Mouse (Mus musculus) forebrain, postnatal 0 days (tissue): ENCODE results near the gene Piezo1. TPM values are rescaled to one million over a fixed set of nuclear protein-coding genes. Genes with fewer than 3 reads are reported as not detected.
A peak's percentile ranks its signal among the peaks of the same experiment; 100 is the strongest.

ENCODE experiments used
- ATAC-seq: fragments of 200-750 bp; cut with Nextera tagmentation; 2 replicates; pipeline ENCODE4 v1.8.0; 2017; ENCODE audit warnings: mild to moderate bottlenecking, moderate library complexity
- DNase-seq: peaks from one replicate; pipeline ENCODE4 v3.0.0-alpha.2; 2015
- H3K27ac ChIP-seq: fragments of 300-500 bp; sonication (generic); 2 replicates; pipeline ENCODE4 v1.5.1; 2014; ENCODE audit warnings: low read depth, mild to moderate bottlenecking, antibody characterized with exemption, low read length, moderate library complexity, mixed read lengths
- H3K27me3 ChIP-seq: fragments of 300-500 bp; sonication (generic); 2 replicates; pipeline ENCODE4 v1.6.1; 2014; ENCODE audit warnings: mild to moderate bottlenecking, low read length, mixed read lengths; ENCODE audit not compliant: insufficient read depth
- H3K36me3 ChIP-seq: fragments of 300-500 bp; sonication (generic); 2 replicates; pipeline ENCODE4 v1.6.1; 2014; ENCODE audit warnings: mild to moderate bottlenecking, moderate library complexity; ENCODE audit not compliant: insufficient read depth
- H3K4me1 ChIP-seq: fragments of 300-500 bp; sonication (generic); 2 replicates; pipeline ENCODE4 v1.6.1; 2014; ENCODE audit warnings: antibody characterized with exemption; ENCODE audit not compliant: insufficient read depth
- H3K4me2 ChIP-seq: fragments of 300-500 bp; sonication (generic); 2 replicates; pipeline ENCODE4 v1.6.1; 2014; ENCODE audit warnings: low read depth, mild to moderate bottlenecking, moderate library complexity
- H3K4me3 ChIP-seq: fragments of 300-500 bp; sonication (generic); 2 replicates; pipeline ENCODE4 v1.5.1; 2014; ENCODE audit warnings: low read depth, low read length, mixed read lengths
- H3K9ac ChIP-seq: fragments of 300-500 bp; sonication (generic); 2 replicates; pipeline ENCODE4 v1.6.1; 2014; ENCODE audit warnings: mild to moderate bottlenecking
- H3K9me3 ChIP-seq: fragments of 300-500 bp; sonication (generic); 2 replicates; pipeline ENCODE4 v1.6.1; 2016; ENCODE audit warnings: low read length
- CTCF ChIP-seq: sonication (generic); IDR thresholded peaks from 2 replicates; pipeline ENCODE4 v1.5.1; 2016; ENCODE audit warnings: antibody characterized with exemption, control low read depth, low read depth
- WGBS: fragments of 180-500 bp; shearing (Covaris S2); extraction: QIAGEN DNeasy Blood & Tissue Kit; methylation state at CpG from one replicate; pipeline ENCODE4 v1.1.7; 2014; 5-methylcytosine and 5-hydroxymethylcytosine counted together
- polyA plus RNA-seq: library from polyadenylated mRNA; unstranded; fragments of >200 nt; fragmentation: Nextera tagmentation; extraction: Ambion mirVana; gene quantifications from 2 replicates; pipeline ENCODE4 v1.2.1, GENCODE M21; 2015
- total RNA-seq: library from RNA; depleted of rRNA; stranded (reverse); fragments of >200 nt; gene quantifications from 2 replicates; pipeline ENCODE4 v1.2.3, GENCODE M21; 2014; rRNA removed

Gene Piezo1
- total RNA-seq: 11.6 and 15.1 TPM in 2 replicates
- 1.2 and 1.4 TPM in 2 replicates for polyA plus RNA-seq

DNA sequence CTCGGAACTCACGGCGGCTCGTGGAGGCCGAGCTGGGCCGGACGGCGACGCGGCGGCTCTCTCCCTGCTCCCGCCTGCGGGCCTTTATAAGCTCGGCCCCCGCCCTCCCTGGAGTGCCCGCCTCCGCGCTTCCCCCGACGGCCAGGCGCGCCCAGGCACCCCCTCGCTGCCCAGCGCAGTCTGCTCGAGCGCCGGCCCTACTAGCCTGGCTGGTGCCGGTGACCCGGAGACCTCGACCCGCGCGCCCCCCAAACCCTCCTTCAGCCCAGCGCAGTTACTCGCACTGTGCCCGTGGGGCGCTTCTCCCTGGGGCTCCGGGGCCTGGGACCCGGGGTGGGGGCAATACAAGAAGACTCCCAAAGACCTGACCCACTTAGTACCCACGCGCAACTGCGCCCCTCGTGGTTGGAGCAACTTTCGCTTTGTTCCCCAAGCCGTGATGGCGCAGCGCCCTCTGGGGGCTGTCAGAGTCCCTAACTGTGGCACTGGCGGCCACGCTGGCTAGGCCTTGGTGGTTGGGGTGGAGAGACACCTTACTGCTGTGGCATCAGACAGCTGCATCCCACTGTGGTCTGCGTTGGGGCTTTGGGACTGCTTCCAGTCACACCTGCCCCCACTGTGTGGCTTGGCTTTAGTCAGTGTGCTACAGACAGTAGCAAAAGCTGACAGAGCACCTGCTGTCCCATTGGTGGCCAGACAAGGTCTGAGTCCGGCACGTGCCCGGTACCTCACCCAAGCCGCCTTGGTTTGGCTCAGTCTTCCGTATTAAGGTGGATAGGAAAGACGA, at the start of gene Piezo1:
Gene Piezo1, minus strand, starts transcription at position 65 of the 787 bp plus-strand sequence.
- peak; percentile 93 for TF ChIP-seq CTCF
- Histone ChIP-seq H3K9me3 (no peaks in the 10 kb centered on the region), H3K36me3 (no peaks in the 10 kb centered on the region), H3K9ac (peak within 1 kb of the TSS; percentile 56), H3K27ac (peak within 1 kb of the TSS; percentile 15; the same call in 1 of the 2 replicates), H3K27me3 (peaks cover 15% of the 10 kb centered on the region), H3K4me3 (peak within 1 kb of the TSS; percentile 54), H3K4me1 (no peaks in the 10 kb centered on the region), H3K4me2 (peak within 1 kb of the TSS; percentile 88)
- DNase-seq (peak; percentile 71), ATAC-seq (peak; percentile 55)
- 12% methylated on average over 56 of the region's 56 CpGs for WGBS

DNA sequence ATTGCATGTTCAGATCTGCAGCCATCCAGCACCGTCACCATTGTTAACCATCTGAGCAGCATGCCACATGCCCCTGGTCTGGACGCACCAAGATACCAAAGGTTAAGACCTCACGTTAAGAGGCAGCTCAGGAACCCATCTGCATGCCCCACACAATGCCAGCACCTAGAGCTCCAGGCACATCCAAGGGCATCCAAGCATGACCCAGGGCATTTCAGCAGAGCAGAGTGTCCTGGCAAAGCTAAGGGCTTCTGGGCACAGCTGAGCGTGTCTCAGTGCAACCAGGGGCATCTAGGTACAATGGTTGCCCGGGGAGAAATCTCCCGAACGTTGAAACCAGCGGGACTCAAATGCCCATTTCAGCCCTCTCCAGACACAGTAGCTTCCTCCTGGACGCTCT, 49.5 kb upstream of the Piezo1 start:
- ATAC-seq: no peak
- no peaks in the 10 kb centered on the region for H3K27me3 ChIP-seq
- no peak overlapping the region for H3K4me2 ChIP-seq
- no peak overlapping the region for H3K9ac ChIP-seq
- H3K4me1 ChIP-seq: no peaks in the 10 kb centered on the region
- no peak overlapping the region for H3K4me3 ChIP-seq
- H3K27ac ChIP-seq: no peak overlapping the region
- no peak for TF ChIP-seq CTCF
- no peaks in the 10 kb centered on the region for H3K36me3 ChIP-seq
- no peak for DNase-seq
- no peaks in the 10 kb centered on the region for H3K9me3 ChIP-seq
- 89% methylated on average over 9 of the region's 9 CpGs for WGBS

DNA sequence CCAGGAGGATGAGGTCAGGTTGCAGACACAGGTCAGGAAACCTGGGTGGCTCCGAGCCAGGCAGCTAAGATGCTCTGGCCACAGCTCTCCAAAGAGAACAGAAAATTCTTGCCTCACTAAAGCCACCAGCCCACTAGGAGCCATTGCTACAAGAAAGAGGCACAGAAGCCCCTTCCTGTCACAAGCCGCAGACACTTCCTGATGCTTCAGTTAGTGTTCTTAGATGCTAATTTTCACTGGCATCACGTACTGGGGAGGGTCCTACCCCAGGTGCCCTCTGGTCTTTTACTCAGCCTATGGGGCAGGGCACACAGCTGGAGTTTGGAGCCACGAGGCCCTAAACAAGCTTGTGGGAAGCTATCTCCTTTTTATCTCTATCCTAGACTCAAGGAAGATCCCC, 44.9 kb upstream of the Piezo1 start:
- Histone ChIP-seq H3K4me3 (no peak overlapping the region), H3K27ac (no peak overlapping the region), H3K4me2 (no peak overlapping the region), H3K4me1 (no peaks in the 10 kb centered on the region), H3K36me3 (no peaks in the 10 kb centered on the region), H3K9me3 (no peaks in the 10 kb centered on the region), H3K9ac (no peak overlapping the region), H3K27me3 (no peaks in the 10 kb centered on the region)
- 56% methylated on average over 4 of the region's 4 CpGs for WGBS
- ATAC-seq (no peak), DNase-seq (no peak)
- no peak for TF ChIP-seq CTCF

- H3K9ac ChIP-seq: no peak overlapping the region; the same call in 1 of the 2 replicates
- 85% methylated on average over 19 of the region's 19 CpGs for WGBS
- DNase-seq (peak; percentile 20), ATAC-seq (peak; percentile 76; the same call in 1 of the 2 replicates)
- no peak for TF ChIP-seq CTCF
- H3K27ac ChIP-seq: peak overlapping the region; percentile 35
- H3K4me1 ChIP-seq: no peaks in the 10 kb centered on the region
- H3K4me3 ChIP-seq: no peak overlapping the region
- no peaks in the 10 kb centered on the region for H3K9me3 ChIP-seq
- no peaks in the 10 kb centered on the region for H3K36me3 ChIP-seq
- H3K4me2 ChIP-seq: no peak overlapping the region
- H3K27me3 ChIP-seq: no peaks in the 10 kb centered on the region
These were observed 42.8 kb upstream of the Piezo1 start for GRCm38 (mm10) chr8:122593783-122594507.

GRCm38 (mm10) chr8:122593240-122593639, 42.1 kb upstream of the Piezo1 start:
- ATAC-seq: no peak
- peak overlapping the region; percentile 35; the same call in 1 of the 2 replicates for H3K27ac ChIP-seq
- H3K4me2 ChIP-seq: no peak overlapping the region
- H3K4me3 ChIP-seq: no peak overlapping the region
- no peaks in the 10 kb centered on the region for H3K9me3 ChIP-seq
- TF ChIP-seq CTCF: no peak
- WGBS: 80% methylated on average over 12 of the region's 12 CpGs
- no peak for DNase-seq
- no peaks in the 10 kb centered on the region for H3K36me3 ChIP-seq
- no peaks in the 10 kb centered on the region for H3K27me3 ChIP-seq
- no peaks in the 10 kb centered on the region for H3K4me1 ChIP-seq
- no peak overlapping the region for H3K9ac ChIP-seq

DNA sequence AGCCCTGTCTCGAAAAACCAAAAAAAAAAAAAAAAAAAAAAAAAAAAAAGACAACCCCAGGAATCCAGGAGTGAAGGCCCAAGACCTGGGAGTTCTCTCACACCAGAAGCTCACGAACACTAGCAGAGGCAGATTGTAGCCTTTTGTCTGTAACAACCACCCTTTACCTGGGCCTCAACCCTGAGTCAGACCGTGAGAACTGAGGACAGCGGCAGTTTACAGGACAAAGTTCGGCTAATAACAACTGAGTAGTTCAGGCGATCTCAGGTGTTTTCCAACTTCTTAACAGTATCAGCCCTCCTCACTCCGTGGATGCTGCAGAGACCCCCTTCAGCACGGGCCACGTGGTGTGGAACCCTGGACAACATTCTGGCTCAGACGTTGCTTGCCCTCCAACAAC, 35.6 kb upstream of the Piezo1 start:
- Histone ChIP-seq H3K9ac (no peak overlapping the region), H3K4me2 (no peak overlapping the region), H3K27ac (no peak overlapping the region), H3K4me1 (0 out of 2 replicates have a peak, but pooled peaks cover 3% of the 10 kb centered on the region), H3K36me3 (no peaks in the 10 kb centered on the region), H3K9me3 (no peaks in the 10 kb centered on the region), H3K4me3 (no peak overlapping the region), H3K27me3 (no peaks in the 10 kb centered on the region)
- ATAC-seq (no peak), DNase-seq (no peak)
- 82% methylated on average over 10 of the region's 10 CpGs for WGBS
- no peak for TF ChIP-seq CTCF

DNA sequence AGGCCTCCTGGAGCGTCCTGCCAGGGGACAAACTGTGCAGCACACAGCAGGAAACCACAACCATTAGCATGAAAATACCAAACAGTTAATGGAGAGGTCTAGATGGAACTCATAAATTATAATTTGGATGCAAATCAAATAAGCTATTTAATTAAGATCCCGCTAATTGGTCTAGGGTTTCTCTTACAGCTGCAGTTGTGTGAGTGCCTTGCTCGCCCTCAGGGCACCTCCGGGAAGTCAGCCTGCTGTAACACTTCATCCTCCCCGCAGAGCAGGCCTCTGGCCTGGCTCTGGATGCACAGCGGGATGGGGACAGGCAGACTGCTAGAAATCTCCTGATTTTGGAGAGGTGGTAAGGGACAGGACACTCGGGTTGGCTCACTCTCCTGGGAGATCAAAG, 35.0 kb upstream of the Piezo1 start:
- DNase-seq (no peak), ATAC-seq (no peak)
- no peak overlapping the region for H3K4me2 ChIP-seq
- H3K27me3 ChIP-seq: no peaks in the 10 kb centered on the region
- H3K27ac ChIP-seq: no peak overlapping the region
- TF ChIP-seq CTCF: no peak
- no peak overlapping the region for H3K4me3 ChIP-seq
- no peaks in the 10 kb centered on the region for H3K9me3 ChIP-seq
- H3K9ac ChIP-seq: no peak overlapping the region
- no peaks in the 10 kb centered on the region for H3K36me3 ChIP-seq
- 0 out of 2 replicates have a peak, but pooled peaks cover 3% of the 10 kb centered on the region for H3K4me1 ChIP-seq
- 24% methylated on average over 7 of the region's 7 CpGs for WGBS
